Mouse (Mus musculus): Measurements from ENCODE around the gene Slc1a3. TPM values are rescaled to one million over a fixed set of nuclear protein-coding genes. Genes with fewer than 3 reads are reported as not detected.

Slc1a3 gene
- polyA plus RNA-seq, 1 experiment from 2014 or later = 29.0 TPM

DNA sequence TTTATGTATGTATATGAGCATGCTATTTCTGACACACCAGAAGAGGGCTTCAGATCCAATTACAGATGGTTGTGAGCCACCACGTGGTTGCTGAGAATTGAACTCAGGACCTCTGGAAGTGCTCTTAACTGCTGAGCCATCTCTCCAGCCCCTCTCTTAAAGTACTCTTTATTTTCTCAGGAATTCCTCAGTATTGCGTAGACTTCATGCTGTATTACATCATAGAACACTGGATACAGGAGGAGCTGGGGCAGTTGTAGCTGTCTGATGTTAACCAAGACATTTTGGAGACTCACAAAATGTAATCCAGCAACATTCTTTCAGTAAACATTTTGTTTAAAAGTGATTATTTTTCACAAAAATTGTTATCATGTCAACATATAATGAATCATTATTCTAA, 73.3 kb downstream of the Slc1a3 start:
- no peak overlapping the region for H3K27ac ChIP-seq
- DNase-seq (ENCODE audit: extremely low spot score, low spot score) = no peak
- peaks cover 9% of the 10 kb centered on the region for H3K4me1 ChIP-seq
- 86% methylated on average over 2 of the region's 2 CpGs for WGBS
- peaks cover 35% of the 10 kb centered on the region for H3K36me3 ChIP-seq (replicated peaks)
- no peaks in the 10 kb centered on the region; the same call in 1 of the 2 replicates for H3K9me3 ChIP-seq
- H3K27me3 ChIP-seq (ENCODE audit: poor library complexity, severe bottlenecking) = no peaks in the 10 kb centered on the region
- no peak overlapping the region for H3K4me3 ChIP-seq

DNA sequence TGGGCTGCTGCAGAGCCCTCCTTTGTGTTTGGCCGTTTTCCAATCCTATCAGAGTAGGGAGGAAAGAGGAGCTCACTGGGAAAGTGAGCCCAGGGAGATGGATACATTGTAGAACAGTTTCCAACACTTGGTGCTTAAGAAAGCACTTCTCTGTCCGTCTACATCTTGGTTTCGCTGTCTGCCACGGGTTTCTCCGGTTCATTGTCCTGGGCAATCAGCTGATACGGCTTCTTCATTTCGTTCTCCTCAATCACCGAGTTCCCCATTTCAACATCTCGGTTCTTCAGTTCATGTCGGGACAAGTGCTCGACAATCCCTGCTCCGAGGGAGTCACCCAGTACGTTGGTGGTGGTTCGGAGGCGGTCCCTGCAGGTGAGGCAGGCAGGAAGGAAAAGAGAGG, 74.6 kb downstream of the Slc1a3 start:
- DNase-seq (ENCODE audit: extremely low spot score, low spot score) = no peak
- Histone ChIP-seq H3K9me3 (no peaks in the 10 kb centered on the region; the same call in 1 of the 2 replicates), H3K27me3 (ENCODE audit: poor library complexity, severe bottlenecking) (peaks cover 12% of the 10 kb centered on the region), H3K36me3 (replicated peaks) (peaks cover 28% of the 10 kb centered on the region), H3K4me1 (peaks cover 18% of the 10 kb centered on the region), H3K27ac (no peak overlapping the region), H3K4me3 (no peak overlapping the region)
- WGBS = 93% methylated on average over 15 of the region's 15 CpGs

GRCm38 (mm10) chr15:8634807-8635206, 75.8 kb downstream of the Slc1a3 start:
- H3K4me1 ChIP-seq = peaks cover 24% of the 10 kb centered on the region

GRCm38 (mm10) chr15:8634355-8634754, 76.2 kb downstream of the Slc1a3 start:
- DNase-seq (ENCODE audit: extremely low spot score, low spot score) = no peak
- H3K4me3 ChIP-seq = no peak overlapping the region
- H3K9me3 ChIP-seq = no peaks in the 10 kb centered on the region
- no peak overlapping the region for H3K27ac ChIP-seq
- peaks cover 28% of the 10 kb centered on the region for H3K4me1 ChIP-seq
- H3K36me3 ChIP-seq (replicated peaks) = peaks cover 26% of the 10 kb centered on the region
- H3K27me3 ChIP-seq (ENCODE audit: poor library complexity, severe bottlenecking) = peaks cover 24% of the 10 kb centered on the region
- 79% methylated on average over 3 of the region's 3 CpGs for WGBS

More at GRCm38 (mm10) chr15:8634807-8635206, 75.8 kb downstream of the Slc1a3 start:
- no peaks in the 10 kb centered on the region for H3K9me3 ChIP-seq
- H3K27ac ChIP-seq = no peak overlapping the region
- no peak for DNase-seq (ENCODE audit: extremely low spot score, low spot score)
- peaks cover 24% of the 10 kb centered on the region for H3K27me3 ChIP-seq (ENCODE audit: poor library complexity, severe bottlenecking)
- H3K36me3 ChIP-seq (replicated peaks) = peaks cover 26% of the 10 kb centered on the region
- H3K4me3 ChIP-seq = no peak overlapping the region
- 87% methylated on average over 4 of the region's 4 CpGs for WGBS

GRCm38 (mm10) chr15:8633375-8633774, 77.2 kb downstream of the Slc1a3 start:
- peaks cover 16% of the 10 kb centered on the region for H3K36me3 ChIP-seq (replicated peaks)
- no peaks in the 10 kb centered on the region for H3K9me3 ChIP-seq
- no peak overlapping the region for H3K27ac ChIP-seq
- 60% methylated on average over 6 of the region's 6 CpGs for whole genome bisulfite sequencing
- DNase-seq (ENCODE audit: extremely low spot score, low spot score) = peak; percentile 42
- peaks cover 34% of the 10 kb centered on the region for H3K4me1 ChIP-seq
- H3K4me3 ChIP-seq = no peak overlapping the region
- peaks cover 24% of the 10 kb centered on the region for H3K27me3 ChIP-seq (ENCODE audit: poor library complexity, severe bottlenecking)

GRCm38 (mm10) chr15:8632361-8632760, 78.2 kb downstream of the Slc1a3 start:
- peak; percentile 76 for DNase-seq (ENCODE audit: extremely low spot score, low spot score)
- 10% methylated on average over 10 of the region's 10 CpGs for WGBS
- Histone ChIP-seq H3K4me3 (no peak overlapping the region), H3K36me3 (replicated peaks) (peaks cover 10% of the 10 kb centered on the region), H3K27me3 (ENCODE audit: poor library complexity, severe bottlenecking) (peaks cover 34% of the 10 kb centered on the region), H3K9me3 (no peaks in the 10 kb centered on the region), H3K4me1 (peaks cover 42% of the 10 kb centered on the region), H3K27ac (peak overlapping the region; percentile 74)

- Histone ChIP-seq H3K4me3 (peak overlapping the region; percentile 53), H3K9me3 (no peaks in the 10 kb centered on the region), H3K27me3 (ENCODE audit: poor library complexity, severe bottlenecking) (peaks cover 50% of the 10 kb centered on the region), H3K36me3 (replicated peaks) (no peaks in the 10 kb centered on the region), H3K4me1 (peaks cover 47% of the 10 kb centered on the region), H3K27ac (peak overlapping the region; percentile 83)
- DNase-seq (ENCODE audit: extremely low spot score, low spot score) = peak; percentile 81
- 0% methylated on average over 13 of the region's 13 CpGs for WGBS
Measured at GRCm38 (mm10) chr15:8629317-8629831, 81.2 kb downstream of the Slc1a3 start.

DNA sequence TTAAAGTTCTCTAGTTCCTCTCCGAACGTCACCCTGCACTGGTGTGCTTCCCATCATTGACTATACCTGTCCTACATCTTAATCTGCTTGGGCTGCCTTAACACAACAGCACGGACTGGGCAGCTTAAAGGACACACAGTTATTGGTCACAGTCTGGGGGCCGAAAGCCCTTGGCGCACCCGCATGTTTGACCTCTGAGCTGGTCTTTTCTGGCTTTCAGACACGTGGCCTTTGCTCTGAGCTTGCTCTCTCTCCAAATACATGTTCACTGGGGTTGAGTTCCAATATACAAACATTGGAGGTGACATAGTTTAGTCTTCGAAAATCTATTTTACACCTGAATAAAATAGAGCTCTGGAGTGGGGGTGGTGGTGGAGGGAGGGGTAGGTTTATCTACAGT, 82.4 kb downstream of the Slc1a3 start:
- H3K9me3 ChIP-seq = no peaks in the 10 kb centered on the region
- 67% methylated on average over 8 of the region's 8 CpGs for WGBS
- H3K4me1 ChIP-seq = peaks cover 46% of the 10 kb centered on the region
- H3K36me3 ChIP-seq (replicated peaks) = no peaks in the 10 kb centered on the region
- no peak for DNase-seq (ENCODE audit: extremely low spot score, low spot score)
- H3K27ac ChIP-seq = no peak overlapping the region
- peaks cover 50% of the 10 kb centered on the region for H3K27me3 ChIP-seq (ENCODE audit: poor library complexity, severe bottlenecking)
- no peak overlapping the region for H3K4me3 ChIP-seq

GRCm38 (mm10) chr15:8627097-8627537, 83.4 kb downstream of the Slc1a3 start:
- Histone ChIP-seq H3K4me3 (peak overlapping the region; percentile 43), H3K27ac (no peak overlapping the region)
- WGBS = 6% methylated on average over 15 of the region's 15 CpGs

DNA sequence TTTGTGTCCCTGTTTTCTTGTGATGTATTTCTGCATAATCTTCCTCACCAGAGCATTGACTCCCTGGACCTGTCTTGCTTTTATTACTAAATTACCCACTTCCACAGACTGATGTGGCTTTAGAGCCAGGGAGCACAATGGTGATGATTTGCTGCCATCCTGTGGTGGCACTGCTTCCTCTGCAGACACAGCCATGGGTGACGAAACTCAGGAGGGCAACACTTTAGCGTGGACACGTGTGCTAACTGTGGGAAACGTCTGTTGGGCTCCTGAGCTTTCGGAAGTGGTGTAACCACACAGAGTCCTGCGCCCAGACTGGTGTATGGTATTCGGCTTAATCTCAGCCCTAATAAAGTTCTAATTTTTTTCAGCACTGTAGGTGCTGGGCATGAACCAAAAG, 85.2 kb downstream of the Slc1a3 start:
- Histone ChIP-seq H3K36me3 (replicated peaks) (no peaks in the 10 kb centered on the region), H3K4me3 (no peak overlapping the region), H3K4me1 (peaks cover 28% of the 10 kb centered on the region), H3K27ac (no peak overlapping the region), H3K27me3 (ENCODE audit: poor library complexity, severe bottlenecking) (peaks cover 32% of the 10 kb centered on the region), H3K9me3 (no peaks in the 10 kb centered on the region)
- 58% methylated on average over 7 of the region's 7 CpGs for whole genome bisulfite sequencing
- no peak for DNase-seq (ENCODE audit: extremely low spot score, low spot score)

More at GRCm38 (mm10) chr15:8627097-8627537, 83.4 kb downstream of the Slc1a3 start:
- no peaks in the 10 kb centered on the region for H3K36me3 ChIP-seq (replicated peaks)
- H3K27me3 ChIP-seq (ENCODE audit: poor library complexity, severe bottlenecking) = peaks cover 49% of the 10 kb centered on the region
- peak; percentile 72 for DNase-seq (ENCODE audit: extremely low spot score, low spot score)
- H3K9me3 ChIP-seq = no peaks in the 10 kb centered on the region
- peaks cover 36% of the 10 kb centered on the region for H3K4me1 ChIP-seq

- H3K27me3 ChIP-seq (ENCODE audit: poor library complexity, severe bottlenecking) = peaks cover 26% of the 10 kb centered on the region
- peaks cover 23% of the 10 kb centered on the region for H3K4me1 ChIP-seq
- H3K9me3 ChIP-seq = no peaks in the 10 kb centered on the region
- H3K36me3 ChIP-seq (replicated peaks) = no peaks in the 10 kb centered on the region
- H3K27ac ChIP-seq = no peak overlapping the region
- no peak for DNase-seq (ENCODE audit: extremely low spot score, low spot score)
- no peak overlapping the region for H3K4me3 ChIP-seq
Measured at GRCm38 (mm10) chr15:8623879-8624278, 86.7 kb downstream of the Slc1a3 start.

GRCm38 (mm10) chr15:8619479-8620026, 91.0 kb downstream of the Slc1a3 start:
- no peak overlapping the region for H3K27ac ChIP-seq
- no peaks in the 10 kb centered on the region for H3K9me3 ChIP-seq
- 82% methylated on average over 18 of the region's 18 CpGs for WGBS
- H3K27me3 ChIP-seq (ENCODE audit: poor library complexity, severe bottlenecking) = no peaks in the 10 kb centered on the region
- H3K4me3 ChIP-seq = no peak overlapping the region
- DNase-seq (ENCODE audit: extremely low spot score, low spot score) = no peak
- H3K4me1 ChIP-seq = peaks cover 10% of the 10 kb centered on the region; the same call in 1 of the 2 replicates
- no peaks in the 10 kb centered on the region for H3K36me3 ChIP-seq (replicated peaks)

DNA sequence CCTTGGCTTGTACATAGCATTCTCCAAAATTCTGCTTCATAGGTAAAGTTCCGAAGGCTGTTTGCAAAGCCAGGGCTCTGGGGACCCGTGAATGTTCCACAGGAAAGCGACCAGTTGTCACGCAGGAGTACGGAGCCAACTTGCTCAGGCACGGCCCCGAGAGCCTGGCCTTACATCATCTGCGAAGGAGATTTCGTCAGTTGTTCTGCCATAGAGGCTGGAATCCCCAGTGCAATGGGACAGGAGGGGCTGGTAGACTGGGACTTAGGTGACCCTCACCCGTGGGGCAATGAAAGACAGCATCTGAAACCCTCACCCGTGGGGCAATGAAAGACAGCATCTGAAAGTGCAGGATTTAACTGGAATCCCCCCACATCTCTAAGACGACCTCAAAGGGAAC, 94.3 kb downstream of the Slc1a3 start:
- peaks cover 10% of the 10 kb centered on the region; the same call in 1 of the 2 replicates for H3K4me1 ChIP-seq
- no peak for DNase-seq (ENCODE audit: extremely low spot score, low spot score)
- H3K4me3 ChIP-seq = no peak overlapping the region
- no peaks in the 10 kb centered on the region for H3K27me3 ChIP-seq (ENCODE audit: poor library complexity, severe bottlenecking)
- WGBS = 82% methylated on average over 12 of the region's 12 CpGs
- H3K27ac ChIP-seq = no peak overlapping the region
- H3K36me3 ChIP-seq (replicated peaks) = no peaks in the 10 kb centered on the region
- H3K9me3 ChIP-seq = no peaks in the 10 kb centered on the region
